Mouse (Mus musculus) embryonic facial prominence, embryonic 13.5 days (tissue): Measurements from ENCODE around the gene Cux1. TPM values are rescaled to one million over a fixed set of nuclear protein-coding genes. Genes with fewer than 3 reads are reported as not detected.

Experiments
- ATAC-seq: fragments of 200-750 bp; cut with Nextera tagmentation; 2 replicates; pipeline ENCODE4 v1.8.0; 2017; ENCODE audit warnings: low read depth; ENCODE audit not compliant: insufficient number of reproducible peaks, insufficient read depth, low FRiP score, low TSS enrichment
- H3K27ac ChIP-seq: fragments of 300-500 bp; sonication (generic); 2 replicates; pipeline ENCODE4 v1.5.1; 2015; ENCODE audit warnings: moderate library complexity, mild to moderate bottlenecking, inconsistent platforms
- H3K27me3 ChIP-seq: fragments of 300-500 bp; sonication (generic); 2 replicates; pipeline ENCODE4 v1.6.1; 2015; ENCODE audit warnings: mild to moderate bottlenecking, inconsistent platforms
- H3K36me3 ChIP-seq: fragments of 300-500 bp; sonication (generic); 2 replicates; pipeline ENCODE4 v1.6.1; 2015; ENCODE audit warnings: mild to moderate bottlenecking, inconsistent platforms
- H3K4me1 ChIP-seq: fragments of 300-500 bp; sonication (generic); 2 replicates; pipeline ENCODE4 v1.6.1; 2015; ENCODE audit warnings: inconsistent platforms
- H3K4me2 ChIP-seq: fragments of 300-500 bp; sonication (generic); 2 replicates; pipeline ENCODE4 v1.6.1; 2015; ENCODE audit warnings: moderate library complexity, mild to moderate bottlenecking, inconsistent platforms
- H3K4me3 ChIP-seq: fragments of 300-500 bp; sonication (generic); 2 replicates; pipeline ENCODE4 v1.5.1; 2015; ENCODE audit warnings: mild to moderate bottlenecking, inconsistent platforms
- H3K9ac ChIP-seq: fragments of 300-500 bp; sonication (generic); 2 replicates; pipeline ENCODE4 v1.6.1; 2015; ENCODE audit warnings: mild to moderate bottlenecking, inconsistent platforms
- H3K9me3 ChIP-seq: fragments of 300-500 bp; sonication (generic); 2 replicates; pipeline ENCODE4 v1.6.1; 2016; ENCODE audit warnings: inconsistent platforms
- WGBS: fragments of 180-500 bp; shearing (Covaris S2); methylation state at CpG from one replicate; pipeline ENCODE4 v1.1.7; 2015; ENCODE audit warnings: mixed read lengths; 5-methylcytosine and 5-hydroxymethylcytosine counted together
- polyA plus RNA-seq: library from polyadenylated mRNA; unstranded; fragments of >200 nt; fragmentation: Nextera tagmentation; extraction: Ambion mirVana; gene quantifications from 2 replicates; pipeline ENCODE4 v1.2.1, GENCODE M21; 2015

Gene Cux1
- polyA plus RNA-seq, 1 experiment from 2014 or later: 82.7 TPM

GRCm38 (mm10) chr5:136517510-136517909 lies 49.8 kb downstream of the Cux1 start:
- WGBS: 58% methylated on average over 2 of the region's 2 CpGs

GRCm38 (mm10) chr5:136516593-136516992 lies 50.7 kb downstream of the Cux1 start:
- Histone ChIP-seq H3K27me3 (peaks cover 30% of the 10 kb centered on the region), H3K36me3 (no peaks in the 10 kb centered on the region), H3K9ac (no peak overlapping the region), H3K4me3 (no peak overlapping the region), H3K9me3 (no peaks in the 10 kb centered on the region), H3K4me1 (peaks cover 28% of the 10 kb centered on the region), H3K27ac (no peak overlapping the region), H3K4me2 (no peak overlapping the region)
- WGBS: 79% methylated on average over 3 of the region's 3 CpGs
- no peak for ATAC-seq

More at GRCm38 (mm10) chr5:136517510-136517909, 49.8 kb downstream of the Cux1 start:
- peaks cover 24% of the 10 kb centered on the region for H3K4me1 ChIP-seq
- no peak overlapping the region for H3K27ac ChIP-seq
- H3K4me3 ChIP-seq: no peak overlapping the region
- H3K4me2 ChIP-seq: no peak overlapping the region
- no peak for ATAC-seq
- peaks cover 30% of the 10 kb centered on the region for H3K27me3 ChIP-seq
- H3K9me3 ChIP-seq: no peaks in the 10 kb centered on the region
- no peaks in the 10 kb centered on the region for H3K36me3 ChIP-seq
- H3K9ac ChIP-seq: no peak overlapping the region

- peaks cover 36% of the 10 kb centered on the region for H3K4me1 ChIP-seq
- H3K4me3 ChIP-seq: no peak overlapping the region
- H3K4me2 ChIP-seq: no peak overlapping the region
- peaks cover 34% of the 10 kb centered on the region for H3K27me3 ChIP-seq
- H3K9ac ChIP-seq: no peak overlapping the region
- 37% methylated on average over 6 of the region's 6 CpGs for WGBS
- H3K36me3 ChIP-seq: no peaks in the 10 kb centered on the region
- H3K9me3 ChIP-seq: no peaks in the 10 kb centered on the region
- H3K27ac ChIP-seq: no peak overlapping the region
- ATAC-seq: no peak
Measured at GRCm38 (mm10) chr5:136514049-136514677, 53.1 kb downstream of the Cux1 start.

- no peaks in the 10 kb centered on the region for H3K9me3 ChIP-seq
- H3K9ac ChIP-seq: no peak overlapping the region
- no peak for ATAC-seq
- H3K4me1 ChIP-seq: peaks cover 35% of the 10 kb centered on the region
- H3K4me2 ChIP-seq: no peak overlapping the region
- peaks cover 47% of the 10 kb centered on the region for H3K27me3 ChIP-seq
- no peaks in the 10 kb centered on the region for H3K36me3 ChIP-seq
- 91% methylated on average over 2 of the region's 2 CpGs for WGBS
- no peak overlapping the region for H3K4me3 ChIP-seq
- H3K27ac ChIP-seq: no peak overlapping the region
Measured at GRCm38 (mm10) chr5:136512103-136512674, 55.1 kb downstream of the Cux1 start.

- WGBS: 41% methylated on average over 7 of the region's 7 CpGs
- Histone ChIP-seq H3K36me3 (no peaks in the 10 kb centered on the region), H3K4me2 (no peak overlapping the region), H3K4me1 (peaks cover 35% of the 10 kb centered on the region), H3K27me3 (peaks cover 49% of the 10 kb centered on the region), H3K4me3 (no peak overlapping the region), H3K27ac (no peak overlapping the region), H3K9me3 (no peaks in the 10 kb centered on the region), H3K9ac (no peak overlapping the region)
- ATAC-seq: no peak
Measured at GRCm38 (mm10) chr5:136511378-136511777, 55.9 kb downstream of the Cux1 start.

- H3K36me3 ChIP-seq: no peaks in the 10 kb centered on the region
- H3K27me3 ChIP-seq: peaks cover 44% of the 10 kb centered on the region
- H3K9me3 ChIP-seq: no peaks in the 10 kb centered on the region
- no peak for ATAC-seq
- H3K4me1 ChIP-seq: peaks cover 35% of the 10 kb centered on the region
- no peak overlapping the region for H3K9ac ChIP-seq
- H3K4me2 ChIP-seq: no peak overlapping the region
- WGBS: 90% methylated on average over 5 of the region's 5 CpGs
- no peak overlapping the region for H3K4me3 ChIP-seq
- no peak overlapping the region for H3K27ac ChIP-seq
Measured at GRCm38 (mm10) chr5:136510609-136511008, 56.7 kb downstream of the Cux1 start.

- ATAC-seq: no peak
Measured at GRCm38 (mm10) chr5:136507629-136508028, 59.7 kb downstream of the Cux1 start.

GRCm38 (mm10) chr5:136506262-136506661 lies 61.0 kb downstream of the Cux1 start:
- WGBS: 81% methylated on average over 1 of the region's 1 CpGs
- H3K9me3 ChIP-seq: no peaks in the 10 kb centered on the region
- peaks cover 65% of the 10 kb centered on the region for H3K27me3 ChIP-seq
- H3K4me3 ChIP-seq: no peak overlapping the region
- no peaks in the 10 kb centered on the region for H3K36me3 ChIP-seq
- H3K9ac ChIP-seq: no peak overlapping the region
- H3K4me1 ChIP-seq: peaks cover 30% of the 10 kb centered on the region
- no peak overlapping the region for H3K4me2 ChIP-seq
- ATAC-seq: no peak
- H3K27ac ChIP-seq: no peak overlapping the region

More at GRCm38 (mm10) chr5:136507629-136508028, 59.7 kb downstream of the Cux1 start:
- no peak overlapping the region for H3K27ac ChIP-seq
- H3K9ac ChIP-seq: no peak overlapping the region
- whole genome bisulfite sequencing: 86% methylated on average over 4 of the region's 4 CpGs
- no peak overlapping the region for H3K4me2 ChIP-seq
- no peaks in the 10 kb centered on the region for H3K9me3 ChIP-seq
- H3K36me3 ChIP-seq: no peaks in the 10 kb centered on the region
- H3K4me3 ChIP-seq: no peak overlapping the region
- H3K27me3 ChIP-seq: peaks cover 57% of the 10 kb centered on the region
- H3K4me1 ChIP-seq: peaks cover 27% of the 10 kb centered on the region

- H3K36me3 ChIP-seq: no peaks in the 10 kb centered on the region
- no peak overlapping the region for H3K9ac ChIP-seq
- 0 out of 2 replicates have a peak, but pooled peaks have one; percentile 20 for ATAC-seq
- peak overlapping the region; percentile 35 for H3K4me2 ChIP-seq
- no peaks in the 10 kb centered on the region for H3K9me3 ChIP-seq
- 14% methylated on average over 5 of the region's 5 CpGs for WGBS
- no peak overlapping the region for H3K27ac ChIP-seq
- peaks cover 45% of the 10 kb centered on the region for H3K4me1 ChIP-seq
- peaks cover 78% of the 10 kb centered on the region for H3K27me3 ChIP-seq
- H3K4me3 ChIP-seq: no peak overlapping the region
Measured at GRCm38 (mm10) chr5:136502491-136503086, 64.7 kb downstream of the Cux1 start.

- no peak overlapping the region for H3K9ac ChIP-seq
- H3K36me3 ChIP-seq: no peaks in the 10 kb centered on the region
- 34% methylated on average over 6 of the region's 6 CpGs for WGBS
- peaks cover 83% of the 10 kb centered on the region for H3K27me3 ChIP-seq
- H3K4me3 ChIP-seq: no peak overlapping the region
- peaks cover 45% of the 10 kb centered on the region for H3K4me1 ChIP-seq
- H3K9me3 ChIP-seq: no peaks in the 10 kb centered on the region
- no peak overlapping the region for H3K4me2 ChIP-seq
- H3K27ac ChIP-seq: no peak overlapping the region
- no peak for ATAC-seq
Measured at GRCm38 (mm10) chr5:136500307-136500871, 66.9 kb downstream of the Cux1 start.

GRCm38 (mm10) chr5:136499316-136499715 lies 68.0 kb downstream of the Cux1 start:
- H3K9ac ChIP-seq: no peak overlapping the region
- ATAC-seq: no peak
- WGBS: 85% methylated on average over 2 of the region's 2 CpGs
- no peaks in the 10 kb centered on the region for H3K9me3 ChIP-seq
- no peaks in the 10 kb centered on the region for H3K36me3 ChIP-seq
- no peak overlapping the region for H3K27ac ChIP-seq
- H3K27me3 ChIP-seq: peaks cover 85% of the 10 kb centered on the region
- H3K4me3 ChIP-seq: no peak overlapping the region
- H3K4me2 ChIP-seq: no peak overlapping the region
- peaks cover 45% of the 10 kb centered on the region for H3K4me1 ChIP-seq

GRCm38 (mm10) chr5:136498741-136499140 lies 68.5 kb downstream of the Cux1 start:
- ATAC-seq: no peak
- Histone ChIP-seq H3K4me3 (no peak overlapping the region), H3K9me3 (no peaks in the 10 kb centered on the region), H3K4me2 (no peak overlapping the region), H3K36me3 (no peaks in the 10 kb centered on the region), H3K27ac (no peak overlapping the region), H3K27me3 (peaks cover 85% of the 10 kb centered on the region), H3K9ac (no peak overlapping the region), H3K4me1 (peaks cover 42% of the 10 kb centered on the region)
- WGBS: 94% methylated on average over 3 of the region's 3 CpGs
